Mouse (Mus musculus): Measurements from ENCODE around the gene C530025M09Rik. TPM values are rescaled to one million over a fixed set of nuclear protein-coding genes. Genes with fewer than 3 reads are reported as not detected.

The C530025M09Rik gene
- polyA plus RNA-seq (2015; fragmentation: Nextera tagmentation; extraction: Ambion mirVana), result not detected in 2 replicates

DNA sequence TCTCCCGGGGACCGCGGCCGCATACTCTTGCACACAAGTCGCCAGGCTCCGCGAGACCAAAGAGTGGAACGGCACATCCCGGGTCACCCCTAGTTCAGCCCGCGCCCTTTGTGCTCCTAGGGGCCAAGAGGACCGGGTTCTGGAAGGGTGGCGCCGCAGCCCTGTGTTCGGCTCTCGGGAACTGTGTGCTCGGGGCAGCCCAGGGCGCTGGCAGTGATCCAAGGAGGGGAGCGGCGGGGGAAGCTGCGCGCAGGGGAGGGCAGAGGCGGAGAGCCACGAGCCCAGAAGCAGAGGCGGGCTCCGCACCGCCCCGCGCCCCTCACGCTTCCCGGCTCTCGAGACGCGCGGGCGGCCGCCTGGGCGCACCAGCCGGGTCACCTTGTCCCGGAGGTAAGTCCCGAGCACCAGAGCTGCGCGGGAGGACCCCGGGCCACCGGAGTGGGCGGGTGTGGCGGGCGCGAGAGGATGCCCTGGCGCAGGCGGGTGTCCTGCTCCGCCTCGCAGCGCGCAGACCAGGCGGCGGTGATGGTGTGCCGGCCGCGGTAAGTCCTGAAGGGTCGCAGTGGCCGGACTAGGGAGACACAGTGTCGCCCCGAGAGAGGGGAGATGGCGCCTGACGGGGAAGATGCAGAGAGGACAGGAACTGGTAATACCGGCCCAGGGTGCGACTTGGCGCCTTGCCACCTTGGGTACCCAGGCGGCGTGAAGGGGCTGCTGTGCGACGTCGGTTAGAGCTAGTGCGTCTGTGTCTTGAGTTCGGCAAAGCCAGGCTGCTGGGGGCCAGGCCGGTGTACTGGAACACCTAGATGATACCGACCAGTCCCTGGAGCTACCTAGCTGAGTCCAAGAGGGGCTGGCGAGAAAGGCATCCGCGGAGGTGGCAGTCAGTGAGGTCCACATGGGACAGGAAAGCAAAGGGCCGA, at the start of gene C530025M09Rik:
Gene C530025M09Rik (minus strand): TSS at position 678 of the 923 bp plus-strand sequence.
- under 1% methylated on average over 81 of the region's 82 CpGs for WGBS

DNA sequence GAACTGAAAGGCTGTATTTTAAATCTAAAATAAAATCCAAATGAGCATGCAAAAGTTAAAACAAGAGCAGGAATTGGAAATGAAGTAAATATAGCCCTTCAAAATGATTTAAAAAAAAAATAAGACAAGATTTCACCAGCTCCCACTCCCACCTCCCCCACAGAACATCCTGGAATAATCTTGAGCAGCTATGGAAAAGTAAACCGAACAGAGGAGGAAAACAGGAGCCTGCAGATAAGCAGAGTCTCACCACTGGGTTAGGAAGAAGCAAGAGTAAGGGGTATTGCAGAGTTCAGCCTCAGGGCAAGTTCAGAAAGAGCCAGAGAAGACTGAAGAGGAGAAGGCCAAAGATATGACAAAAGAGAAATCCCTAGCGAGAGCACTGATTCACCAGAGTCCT, 46.9 kb upstream of the C530025M09Rik start:
- Histone ChIP-seq H3K27ac (ENCODE audit: low read length) (no peak overlapping the region), H3K4me1 (ENCODE audit: control insufficient read depth, insufficient read depth, low read length) (no peaks in the 10 kb centered on the region), H3K9ac (ENCODE audit: low read length) (no peak overlapping the region), H3K27me3 (ENCODE audit: control insufficient read depth, insufficient read depth, low read length) (no peaks in the 10 kb centered on the region), H3K4me3 (replicated peaks; ENCODE audit: low read length) (no peak overlapping the region), H3K9me3 (replicated peaks; ENCODE audit: control insufficient read depth, low read length) (no peaks in the 10 kb centered on the region), H3K4me2 (ENCODE audit: low read depth, low read length) (no peak overlapping the region), H3K36me3 (ENCODE audit: control insufficient read depth, insufficient read depth, low read length) (no peaks in the 10 kb centered on the region)
- WGBS, result 59% methylated on average over 2 of the region's 2 CpGs
- no peak for ATAC-seq (ENCODE audit: insufficient read depth, low FRiP score)

More for the DNA sequence above, at the start of gene C530025M09Rik:
- peak within 1 kb of the TSS; percentile 57 for H3K4me3 ChIP-seq (replicated peaks; ENCODE audit: low read length)
- no peak within 1 kb of the TSS for H3K27ac ChIP-seq (ENCODE audit: low read length)
- ATAC-seq (ENCODE audit: insufficient read depth, low FRiP score), result peak; percentile 78
- H3K27me3 ChIP-seq (ENCODE audit: control insufficient read depth, insufficient read depth, low read length), result peaks cover 37% of the 10 kb centered on the region
- no peaks in the 10 kb centered on the region for H3K9me3 ChIP-seq (replicated peaks; ENCODE audit: control insufficient read depth, low read length)
- H3K4me1 ChIP-seq (ENCODE audit: control insufficient read depth, insufficient read depth, low read length), result peaks cover 14% of the 10 kb centered on the region
- H3K9ac ChIP-seq (ENCODE audit: low read length), result peak within 1 kb of the TSS; percentile 63
- no peaks in the 10 kb centered on the region for H3K36me3 ChIP-seq (ENCODE audit: control insufficient read depth, insufficient read depth, low read length)
- peak within 1 kb of the TSS; percentile 91 for H3K4me2 ChIP-seq (ENCODE audit: low read depth, low read length)

DNA sequence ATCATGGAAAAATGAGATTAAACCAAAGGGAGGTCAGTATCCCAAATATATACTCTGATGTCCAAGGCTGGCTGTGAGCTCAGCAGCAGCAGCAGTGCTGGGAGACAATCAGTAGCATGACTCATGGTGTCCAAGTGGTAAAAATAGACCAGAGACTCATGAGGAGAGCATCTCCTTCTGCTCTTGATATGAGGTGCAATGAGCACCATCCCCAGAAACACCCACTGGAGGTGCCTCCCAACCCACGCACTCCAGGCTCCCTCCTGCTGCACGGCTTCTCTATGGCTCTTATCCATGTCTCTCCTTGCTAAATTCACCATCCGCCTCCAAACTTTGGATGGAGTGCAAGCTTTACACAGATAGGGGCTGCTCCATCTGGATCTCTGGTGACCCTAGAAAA, 42.3 kb upstream of the C530025M09Rik start:
- Histone ChIP-seq H3K36me3 (ENCODE audit: control insufficient read depth, insufficient read depth, low read length) (no peaks in the 10 kb centered on the region), H3K27me3 (ENCODE audit: control insufficient read depth, insufficient read depth, low read length) (no peaks in the 10 kb centered on the region), H3K9me3 (replicated peaks; ENCODE audit: control insufficient read depth, low read length) (no peaks in the 10 kb centered on the region), H3K9ac (ENCODE audit: low read length) (no peak overlapping the region), H3K4me1 (ENCODE audit: control insufficient read depth, insufficient read depth, low read length) (no peaks in the 10 kb centered on the region), H3K27ac (ENCODE audit: low read length) (no peak overlapping the region), H3K4me3 (replicated peaks; ENCODE audit: low read length) (no peak overlapping the region), H3K4me2 (ENCODE audit: low read depth, low read length) (no peak overlapping the region)
- 84% methylated on average over 3 of the region's 3 CpGs for WGBS
- ATAC-seq (ENCODE audit: insufficient read depth, low FRiP score), result no peak

DNA sequence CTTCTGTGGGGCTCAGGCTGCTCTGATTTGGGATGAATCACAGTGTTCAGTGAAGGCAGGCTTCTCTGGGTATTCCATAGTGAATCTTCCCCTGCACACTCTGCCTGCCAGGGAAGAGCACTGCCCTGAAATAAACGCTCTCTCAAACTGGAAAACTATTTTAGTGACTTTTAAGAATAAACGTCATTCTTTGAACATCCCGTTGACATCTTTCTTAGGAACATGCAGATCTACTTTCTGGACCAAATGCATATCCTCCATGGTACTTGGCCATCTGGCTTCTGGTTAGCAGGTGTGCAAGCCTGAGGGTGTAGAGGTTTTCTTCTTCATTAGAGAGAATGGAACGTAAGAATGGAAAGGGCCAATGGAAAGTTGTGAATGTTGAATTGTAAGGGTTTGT, 41.5 kb upstream of the C530025M09Rik start:
- no peak overlapping the region for H3K4me3 ChIP-seq (replicated peaks; ENCODE audit: low read length)
- no peak for ATAC-seq (ENCODE audit: insufficient read depth, low FRiP score)
- no peaks in the 10 kb centered on the region for H3K9me3 ChIP-seq (replicated peaks; ENCODE audit: control insufficient read depth, low read length)
- no peaks in the 10 kb centered on the region for H3K27me3 ChIP-seq (ENCODE audit: control insufficient read depth, insufficient read depth, low read length)
- H3K4me1 ChIP-seq (ENCODE audit: control insufficient read depth, insufficient read depth, low read length), result no peaks in the 10 kb centered on the region
- no peaks in the 10 kb centered on the region for H3K36me3 ChIP-seq (ENCODE audit: control insufficient read depth, insufficient read depth, low read length)
- no peak overlapping the region for H3K27ac ChIP-seq (ENCODE audit: low read length)
- no peak overlapping the region for H3K4me2 ChIP-seq (ENCODE audit: low read depth, low read length)
- 85% methylated on average over 4 of the region's 4 CpGs for WGBS
- no peak overlapping the region for H3K9ac ChIP-seq (ENCODE audit: low read length)

DNA sequence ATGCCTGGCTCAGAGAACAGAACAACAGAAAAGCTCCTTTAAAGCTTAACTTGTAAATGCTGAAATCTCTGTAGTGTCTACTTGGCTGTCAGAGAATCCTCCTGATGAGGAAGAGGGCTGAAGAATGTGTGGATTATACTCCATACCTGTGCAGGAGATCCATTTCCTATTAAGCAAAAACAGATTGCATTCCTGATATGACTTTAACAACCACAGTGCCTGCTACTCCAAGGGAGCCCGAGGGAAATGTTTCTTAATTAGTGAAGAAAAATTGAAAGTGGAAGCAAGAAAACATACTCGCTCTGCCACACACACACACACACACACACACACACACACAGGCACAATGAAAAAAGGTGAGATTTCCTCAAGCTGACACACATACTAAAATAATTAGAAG, 39.5 kb upstream of the C530025M09Rik start:
- Histone ChIP-seq H3K27ac (ENCODE audit: low read length) (no peak overlapping the region), H3K9me3 (replicated peaks; ENCODE audit: control insufficient read depth, low read length) (no peaks in the 10 kb centered on the region), H3K4me2 (ENCODE audit: low read depth, low read length) (no peak overlapping the region), H3K36me3 (ENCODE audit: control insufficient read depth, insufficient read depth, low read length) (no peaks in the 10 kb centered on the region), H3K9ac (ENCODE audit: low read length) (no peak overlapping the region), H3K27me3 (ENCODE audit: control insufficient read depth, insufficient read depth, low read length) (no peaks in the 10 kb centered on the region), H3K4me3 (replicated peaks; ENCODE audit: low read length) (no peak overlapping the region), H3K4me1 (ENCODE audit: control insufficient read depth, insufficient read depth, low read length) (no peaks in the 10 kb centered on the region)
- ATAC-seq (ENCODE audit: insufficient read depth, low FRiP score), result no peak
- 75% methylated on average over 2 of the region's 2 CpGs for WGBS

DNA sequence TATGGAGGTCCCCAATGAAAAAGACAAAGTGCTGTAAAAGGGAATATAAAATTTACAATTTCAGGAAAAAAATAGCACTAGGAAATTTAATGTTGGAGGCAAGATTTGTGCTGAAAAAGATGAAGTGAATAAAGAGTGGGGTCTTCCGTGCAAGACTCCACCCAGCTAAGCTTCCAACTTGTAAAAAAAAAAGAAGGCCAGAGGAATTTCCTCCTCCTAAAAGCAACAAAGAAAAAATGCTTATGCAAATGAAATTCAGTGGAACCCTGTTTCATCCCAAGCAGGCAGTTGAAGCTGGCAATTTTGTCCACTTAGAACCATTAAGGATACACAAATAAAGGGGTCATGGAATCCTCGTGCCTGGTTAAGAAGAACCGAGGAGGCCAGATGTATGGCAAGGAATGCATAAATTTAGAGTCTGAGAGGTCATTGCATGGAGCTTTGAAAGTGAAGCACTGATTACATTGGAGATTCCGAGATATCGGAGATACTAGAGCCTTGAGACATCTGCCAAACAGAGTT, 35.0 kb upstream of the C530025M09Rik start:
- Histone ChIP-seq H3K27ac (ENCODE audit: low read length) (no peak overlapping the region), H3K4me2 (ENCODE audit: low read depth, low read length) (no peak overlapping the region), H3K4me3 (replicated peaks; ENCODE audit: low read length) (no peak overlapping the region), H3K9ac (ENCODE audit: low read length) (no peak overlapping the region), H3K4me1 (ENCODE audit: control insufficient read depth, insufficient read depth, low read length) (no peaks in the 10 kb centered on the region), H3K36me3 (ENCODE audit: control insufficient read depth, insufficient read depth, low read length) (no peaks in the 10 kb centered on the region), H3K9me3 (replicated peaks; ENCODE audit: control insufficient read depth, low read length) (no peaks in the 10 kb centered on the region), H3K27me3 (ENCODE audit: control insufficient read depth, insufficient read depth, low read length) (no peaks in the 10 kb centered on the region)
- no peak for ATAC-seq (ENCODE audit: insufficient read depth, low FRiP score)
- WGBS, result 67% methylated on average over 5 of the region's 5 CpGs

DNA sequence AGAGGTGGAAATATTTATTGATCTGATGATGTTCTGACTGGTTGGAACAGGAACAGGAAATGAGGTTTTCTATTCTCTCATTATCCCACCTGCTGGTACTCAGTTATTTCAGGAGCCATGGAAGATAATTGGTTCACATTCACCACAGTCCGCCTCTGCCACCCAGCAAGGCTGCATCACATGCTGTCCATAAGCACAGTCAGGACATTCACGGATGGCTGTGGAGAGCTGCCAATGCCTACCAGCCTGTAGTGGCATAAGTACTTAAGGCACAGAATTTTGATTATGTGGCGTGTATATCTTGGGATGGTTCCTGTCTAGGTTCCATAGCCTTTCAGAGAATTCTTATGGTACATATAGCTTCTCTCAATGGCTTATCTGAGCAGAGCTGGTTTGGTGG, 30.0 kb upstream of the C530025M09Rik start:
- no peak for ATAC-seq (ENCODE audit: insufficient read depth, low FRiP score)
- no peaks in the 10 kb centered on the region for H3K4me1 ChIP-seq (ENCODE audit: control insufficient read depth, insufficient read depth, low read length)
- H3K9ac ChIP-seq (ENCODE audit: low read length), result no peak overlapping the region
- H3K27me3 ChIP-seq (ENCODE audit: control insufficient read depth, insufficient read depth, low read length), result no peaks in the 10 kb centered on the region
- no peak overlapping the region for H3K4me3 ChIP-seq (replicated peaks; ENCODE audit: low read length)
- H3K27ac ChIP-seq (ENCODE audit: low read length), result no peak overlapping the region
- no peaks in the 10 kb centered on the region for H3K9me3 ChIP-seq (replicated peaks; ENCODE audit: control insufficient read depth, low read length)
- no peaks in the 10 kb centered on the region for H3K36me3 ChIP-seq (ENCODE audit: control insufficient read depth, insufficient read depth, low read length)
- H3K4me2 ChIP-seq (ENCODE audit: low read depth, low read length), result no peak overlapping the region
- 84% methylated on average over 3 of the region's 3 CpGs for WGBS

DNA sequence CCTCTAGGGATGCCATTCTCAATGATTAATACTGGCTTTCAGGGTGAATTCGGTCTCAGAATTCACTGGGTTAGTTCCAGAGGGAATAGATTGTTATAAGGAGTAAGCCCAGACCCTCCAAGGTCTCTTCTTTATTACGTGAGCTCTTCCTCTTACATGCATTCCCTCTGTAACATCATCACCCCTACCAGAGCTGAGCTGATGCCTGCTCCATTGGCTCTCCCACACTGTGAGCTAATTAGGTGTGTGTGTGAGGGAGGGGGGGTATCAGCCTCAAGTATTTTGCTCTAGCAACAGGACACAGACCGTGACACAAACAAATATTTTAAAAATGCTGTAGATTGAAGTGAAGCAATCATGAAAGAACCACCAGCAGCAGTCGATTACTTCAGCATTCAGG, 17.8 kb upstream of the C530025M09Rik start:
- H3K4me1 ChIP-seq (ENCODE audit: control insufficient read depth, insufficient read depth, low read length), result no peaks in the 10 kb centered on the region
- H3K27ac ChIP-seq (ENCODE audit: low read length), result no peak overlapping the region
- H3K36me3 ChIP-seq (ENCODE audit: control insufficient read depth, insufficient read depth, low read length), result no peaks in the 10 kb centered on the region
- 42% methylated on average over 4 of the region's 4 CpGs for WGBS
- no peak overlapping the region for H3K4me3 ChIP-seq (replicated peaks; ENCODE audit: low read length)
- no peaks in the 10 kb centered on the region for H3K9me3 ChIP-seq (replicated peaks; ENCODE audit: control insufficient read depth, low read length)
- no peaks in the 10 kb centered on the region for H3K27me3 ChIP-seq (ENCODE audit: control insufficient read depth, insufficient read depth, low read length)
- H3K9ac ChIP-seq (ENCODE audit: low read length), result no peak overlapping the region
- H3K4me2 ChIP-seq (ENCODE audit: low read depth, low read length), result no peak overlapping the region
- ATAC-seq (ENCODE audit: insufficient read depth, low FRiP score), result no peak

DNA sequence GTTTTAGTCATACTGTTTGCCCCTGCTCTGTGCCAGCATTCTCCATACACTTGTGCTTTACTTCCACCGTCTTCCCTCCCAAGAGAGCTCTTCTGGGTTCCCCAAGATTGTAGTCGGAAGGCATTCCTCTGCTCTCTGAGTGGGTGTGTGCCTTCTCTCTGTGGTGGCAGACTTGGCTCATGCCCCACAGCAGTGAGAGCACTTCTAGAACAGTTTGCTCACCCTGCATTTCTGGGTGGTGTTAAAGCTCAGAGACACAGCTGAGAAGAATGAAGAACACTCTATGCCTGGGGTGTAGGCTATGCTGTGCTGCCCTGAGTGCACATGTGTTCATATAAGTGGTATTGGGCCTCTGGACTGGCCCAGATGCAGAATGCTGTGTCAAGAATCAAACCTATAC, 13.6 kb upstream of the C530025M09Rik start:
- Histone ChIP-seq H3K27me3 (ENCODE audit: control insufficient read depth, insufficient read depth, low read length) (no peaks in the 10 kb centered on the region), H3K9ac (ENCODE audit: low read length) (no peak overlapping the region), H3K4me3 (replicated peaks; ENCODE audit: low read length) (no peak overlapping the region), H3K36me3 (ENCODE audit: control insufficient read depth, insufficient read depth, low read length) (no peaks in the 10 kb centered on the region), H3K27ac (ENCODE audit: low read length) (no peak overlapping the region), H3K9me3 (replicated peaks; ENCODE audit: control insufficient read depth, low read length) (no peaks in the 10 kb centered on the region), H3K4me2 (ENCODE audit: low read depth, low read length) (no peak overlapping the region), H3K4me1 (ENCODE audit: control insufficient read depth, insufficient read depth, low read length) (no peaks in the 10 kb centered on the region)
- no peak for ATAC-seq (ENCODE audit: insufficient read depth, low FRiP score)
- WGBS, result 76% methylated on average over 2 of the region's 2 CpGs
